Mouse (Mus musculus) kidney, adult 9 months (tissue): Measurements from ENCODE around the gene Dmwd.
A peak's percentile ranks its signal among the peaks of the same experiment; 100 is the strongest.

Source experiments
- DNase-seq: peaks from one replicate; pipeline ENCODE4 v3.0.0; 2022

Dmwd gene

DNA sequence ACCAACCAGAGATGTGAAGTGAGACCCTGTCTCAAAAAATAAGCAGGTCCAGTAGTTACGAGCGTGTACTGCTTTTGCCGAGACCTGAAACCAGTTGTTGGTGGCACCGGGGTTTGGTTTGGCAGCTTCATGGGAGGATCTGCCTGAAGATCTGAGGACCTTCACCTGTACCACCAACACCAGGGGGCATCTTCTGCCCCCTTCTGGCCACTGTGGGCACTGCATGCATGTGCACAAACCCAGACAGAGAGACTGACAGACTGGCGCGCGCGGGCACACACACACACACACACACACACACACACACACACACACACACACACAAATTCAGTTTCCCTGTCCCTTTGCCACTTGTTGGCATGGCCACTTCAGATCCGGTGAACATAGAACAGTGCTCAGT lies 2.5 kb upstream of the Dmwd start:
- no peak for DNase-seq

DNA sequence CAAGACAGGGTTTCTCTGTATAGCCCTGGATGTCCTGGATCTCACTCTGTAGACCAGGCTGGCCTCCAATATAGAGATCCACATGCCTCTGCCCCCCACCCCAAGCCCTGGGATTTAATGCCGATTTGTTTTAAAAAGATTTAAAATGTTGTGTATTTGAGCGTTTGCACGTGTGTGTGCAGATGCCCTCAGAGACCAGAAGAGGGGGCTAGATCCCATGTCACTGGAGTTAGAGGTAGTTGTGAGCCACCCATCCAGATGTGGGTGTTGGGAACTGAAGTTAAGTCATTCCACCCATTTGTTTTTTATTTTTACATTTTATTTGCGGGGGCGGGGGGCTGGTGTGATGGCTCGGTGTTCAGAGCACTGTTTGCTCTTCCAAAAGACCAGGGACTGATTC lies 1.5 kb upstream of the Dmwd start:
- no peak for DNase-seq

- no peak for DNase-seq
Observed at GRCm38 (mm10) chr7:19075231-19075630, 796 bp upstream of the Dmwd start.

DNA sequence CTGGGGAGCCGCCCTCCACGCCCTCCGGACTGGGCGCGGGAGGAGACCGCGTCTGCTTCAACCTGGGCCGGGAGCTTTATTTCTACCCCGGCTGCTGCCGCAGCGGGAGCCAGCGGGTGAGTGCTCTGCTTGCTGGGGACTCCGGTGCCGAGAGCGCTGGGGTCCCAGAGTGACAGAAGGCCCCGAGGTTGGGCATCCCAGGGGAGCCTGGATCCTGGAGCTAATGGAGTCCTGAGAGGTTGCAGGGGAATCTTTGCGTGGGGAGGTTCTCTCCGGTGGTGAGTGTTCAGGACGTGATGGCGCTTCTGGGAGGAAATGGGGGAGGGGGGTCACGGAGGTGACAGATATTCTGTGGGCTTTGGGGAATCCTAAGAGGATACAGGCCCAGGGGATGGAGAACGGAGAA lies 562 bp downstream of the Dmwd start:
- no peak for DNase-seq

DNA sequence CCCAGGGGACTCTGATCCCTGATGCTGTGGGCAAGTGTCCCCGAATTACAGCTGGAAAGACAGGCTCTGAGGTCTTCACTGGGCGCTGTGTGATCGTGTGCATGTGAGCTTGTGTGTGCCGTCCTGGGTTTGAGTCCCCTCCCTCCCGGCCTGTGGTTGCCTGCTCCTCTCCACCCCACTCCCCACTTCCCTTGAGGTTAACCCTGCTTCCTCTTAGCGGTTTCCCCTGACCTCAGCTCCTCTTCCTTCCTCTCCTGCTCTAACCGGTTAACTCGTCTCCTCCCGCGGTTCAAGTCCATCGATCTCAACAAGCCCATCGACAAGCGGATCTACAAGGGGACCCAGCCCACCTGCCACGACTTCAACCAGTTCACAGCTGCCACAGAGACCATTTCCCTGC lies 1.7 kb downstream of the Dmwd start:
- DNase-seq: no peak

GRCm38 (mm10) chr7:19078732-19079131 lies 2.7 kb downstream of the Dmwd start:
- DNase-seq: no peak

- DNase-seq: no peak
Observed at GRCm38 (mm10) chr7:19080451-19080950, 4.5 kb downstream of the Dmwd start.

DNA sequence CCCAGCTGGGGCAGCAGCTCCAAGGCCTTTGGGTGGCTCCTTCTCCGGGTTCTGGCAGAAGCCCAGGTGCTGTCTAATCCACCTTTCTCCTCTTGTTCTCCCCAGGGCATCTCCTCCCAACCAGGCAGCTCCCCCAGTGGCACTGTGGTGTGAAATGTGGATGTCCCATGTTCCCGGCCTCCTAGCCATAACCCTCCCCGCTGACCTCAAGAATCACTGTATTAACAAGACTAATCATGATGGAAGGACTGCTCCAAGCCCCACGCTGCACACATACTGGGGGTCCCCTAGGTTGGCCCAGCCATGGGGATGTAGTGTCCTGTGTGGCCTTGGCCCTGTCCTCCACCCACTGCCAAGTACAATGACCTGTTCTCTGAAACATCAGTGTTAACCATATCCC lies 6.1 kb downstream of the Dmwd start:
- no peak for DNase-seq

- DNase-seq: no peak
Observed at GRCm38 (mm10) chr7:19083096-19083495, 7.1 kb downstream of the Dmwd start.

DNA sequence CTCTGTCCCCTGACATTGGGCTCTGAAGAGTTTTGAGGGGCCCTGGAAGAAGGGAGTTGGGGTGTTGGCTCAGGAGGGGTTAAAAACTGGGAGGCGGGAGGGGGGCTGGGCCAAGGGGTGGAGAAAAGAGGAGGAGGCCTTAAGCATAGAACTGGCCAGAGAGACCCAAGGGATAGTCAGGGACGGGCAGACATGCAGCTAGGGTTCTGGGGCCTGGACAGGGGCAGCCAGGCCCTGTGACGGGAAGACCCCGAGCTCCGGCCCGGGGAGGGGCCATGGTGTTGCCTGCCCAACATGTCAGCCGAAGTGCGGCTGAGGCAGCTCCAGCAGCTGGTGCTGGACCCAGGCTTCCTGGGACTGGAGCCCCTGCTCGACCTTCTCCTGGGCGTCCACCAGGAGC lies 7.7 kb downstream of the Dmwd start, which contains the start of gene Dmpk:
Gene Dmpk (plus strand): TSS at position 149 of the 400 bp plus-strand sequence.
- DNase-seq: no peak

- DNase-seq: no peak
Observed at GRCm38 (mm10) chr7:19084277-19084771, 8.3 kb downstream of the Dmwd start.

DNA sequence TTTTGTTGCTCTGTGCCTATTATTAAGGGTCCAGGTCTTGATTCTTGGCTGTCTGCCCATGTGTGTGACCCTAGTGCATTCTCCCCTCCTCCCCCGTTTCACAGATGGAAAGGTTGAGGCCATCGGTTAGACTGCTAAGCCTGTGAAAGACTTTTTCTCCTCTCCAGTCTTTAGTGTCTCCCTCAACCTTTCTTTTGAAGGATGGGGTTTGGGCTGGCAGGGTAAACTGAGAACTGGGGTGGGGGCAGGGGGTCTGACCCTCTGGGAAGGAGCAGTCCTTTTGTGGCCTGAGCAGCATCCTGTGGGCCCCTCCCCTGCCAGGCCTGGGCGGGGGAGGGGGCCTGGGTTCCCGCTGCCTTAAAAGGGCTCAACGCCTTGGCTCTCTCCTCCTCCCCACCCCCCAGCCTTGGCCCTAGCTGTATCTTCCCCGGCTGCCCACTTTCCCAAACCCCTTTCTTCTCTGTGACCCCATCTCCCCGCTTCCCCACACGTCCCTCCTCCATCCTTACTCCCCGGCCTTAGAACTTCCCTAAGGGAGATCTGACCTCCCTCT lies 9.0 kb downstream of the Dmwd start:
- DNase-seq: no peak

DNA sequence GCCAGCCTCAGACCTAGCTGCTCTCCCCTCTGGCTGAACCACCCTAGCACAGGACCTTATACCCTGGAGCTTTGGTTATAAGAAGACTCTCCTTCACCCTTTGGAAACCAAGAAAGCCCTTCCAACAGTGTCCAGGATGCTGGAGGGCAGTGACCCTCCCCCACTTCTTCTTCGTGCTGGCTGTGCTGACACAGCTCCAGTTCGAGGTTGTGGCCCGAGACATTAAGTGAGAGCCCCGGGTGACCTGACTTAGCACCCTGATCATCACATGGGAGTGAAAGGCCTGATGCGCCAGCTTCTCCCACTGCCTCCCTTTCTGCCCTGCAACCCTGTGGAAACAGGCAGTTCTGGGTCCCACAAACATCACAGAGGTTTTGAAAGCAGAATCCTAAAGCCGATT lies 9.5 kb downstream of the Dmwd start:
- no peak for DNase-seq

GRCm38 (mm10) chr7:19086042-19086441 lies 10.0 kb downstream of the Dmwd start:
- no peak for DNase-seq

DNA sequence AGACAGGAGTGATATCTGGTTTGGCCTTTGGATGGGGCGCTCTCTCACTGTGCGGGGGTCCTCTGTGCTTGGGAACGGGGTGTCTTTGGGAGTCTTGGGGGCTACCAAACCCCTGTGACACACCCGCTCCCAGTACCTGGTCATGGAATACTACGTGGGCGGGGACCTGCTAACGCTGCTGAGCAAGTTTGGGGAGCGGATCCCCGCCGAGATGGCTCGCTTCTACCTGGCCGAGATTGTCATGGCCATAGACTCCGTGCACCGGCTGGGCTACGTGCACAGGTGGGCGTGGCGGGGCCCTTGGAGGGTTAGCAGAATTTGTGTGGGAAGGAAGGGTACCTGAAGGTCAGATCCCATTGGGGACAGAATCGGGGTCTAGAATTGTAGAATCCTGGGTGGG lies 10.7 kb downstream of the Dmwd start:
- no peak for DNase-seq

- peak; percentile 70 for DNase-seq
Observed at GRCm38 (mm10) chr7:19088813-19089212, 12.8 kb downstream of the Dmwd start.

GRCm38 (mm10) chr7:19091913-19092312 lies 15.9 kb downstream of the Dmwd start:
- DNase-seq: no peak

DNA sequence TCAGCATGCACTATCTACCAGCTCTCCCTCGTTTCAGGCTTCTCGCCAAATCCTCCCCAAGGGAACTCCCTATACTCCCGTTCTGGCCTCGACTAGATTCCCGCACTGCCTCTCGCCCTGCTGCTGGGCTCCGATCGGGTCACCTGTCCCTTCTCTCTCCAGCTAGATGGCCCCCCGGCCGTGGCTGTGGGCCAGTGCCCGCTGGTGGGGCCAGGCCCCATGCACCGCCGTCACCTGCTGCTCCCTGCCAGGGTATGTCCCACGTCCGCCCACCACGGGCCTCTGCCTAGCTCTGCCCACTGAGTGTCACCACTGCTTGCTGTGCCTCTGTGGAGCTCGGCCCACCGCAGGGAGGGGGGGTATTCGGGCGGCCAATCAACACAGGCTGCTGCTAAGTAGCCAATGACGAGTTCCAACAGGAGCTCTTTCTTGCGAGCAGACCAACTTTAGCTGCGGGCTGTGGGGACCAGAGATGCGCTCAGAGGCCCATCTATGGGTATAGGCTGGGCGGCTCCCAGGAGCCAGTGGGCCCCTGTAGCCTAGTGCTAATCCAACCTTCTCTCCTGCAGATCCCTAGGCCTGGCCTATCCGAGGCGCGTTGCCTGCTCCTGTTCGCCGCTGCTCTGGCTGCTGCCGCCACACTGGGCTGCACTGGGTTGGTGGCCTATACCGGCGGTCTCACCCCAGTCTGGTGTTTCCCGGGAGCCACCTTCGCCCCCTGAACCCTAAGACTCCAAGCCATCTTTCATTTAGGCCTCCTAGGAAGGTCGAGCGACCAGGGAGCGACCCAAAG lies 16.6 kb downstream of the Dmwd start:
- peak; percentile 70 for DNase-seq

DNA sequence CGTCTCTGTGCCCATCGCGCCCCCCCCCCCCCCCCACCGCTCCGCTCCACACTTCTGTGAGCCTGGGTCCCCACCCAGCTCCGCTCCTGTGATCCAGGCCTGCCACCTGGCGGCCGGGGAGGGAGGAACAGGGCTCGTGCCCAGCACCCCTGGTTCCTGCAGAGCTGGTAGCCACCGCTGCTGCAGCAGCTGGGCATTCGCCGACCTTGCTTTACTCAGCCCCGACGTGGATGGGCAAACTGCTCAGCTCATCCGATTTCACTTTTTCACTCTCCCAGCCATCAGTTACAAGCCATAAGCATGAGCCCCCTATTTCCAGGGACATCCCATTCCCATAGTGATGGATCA lies 17.1 kb downstream of the Dmwd start:
- peak; percentile 91 for DNase-seq

DNA sequence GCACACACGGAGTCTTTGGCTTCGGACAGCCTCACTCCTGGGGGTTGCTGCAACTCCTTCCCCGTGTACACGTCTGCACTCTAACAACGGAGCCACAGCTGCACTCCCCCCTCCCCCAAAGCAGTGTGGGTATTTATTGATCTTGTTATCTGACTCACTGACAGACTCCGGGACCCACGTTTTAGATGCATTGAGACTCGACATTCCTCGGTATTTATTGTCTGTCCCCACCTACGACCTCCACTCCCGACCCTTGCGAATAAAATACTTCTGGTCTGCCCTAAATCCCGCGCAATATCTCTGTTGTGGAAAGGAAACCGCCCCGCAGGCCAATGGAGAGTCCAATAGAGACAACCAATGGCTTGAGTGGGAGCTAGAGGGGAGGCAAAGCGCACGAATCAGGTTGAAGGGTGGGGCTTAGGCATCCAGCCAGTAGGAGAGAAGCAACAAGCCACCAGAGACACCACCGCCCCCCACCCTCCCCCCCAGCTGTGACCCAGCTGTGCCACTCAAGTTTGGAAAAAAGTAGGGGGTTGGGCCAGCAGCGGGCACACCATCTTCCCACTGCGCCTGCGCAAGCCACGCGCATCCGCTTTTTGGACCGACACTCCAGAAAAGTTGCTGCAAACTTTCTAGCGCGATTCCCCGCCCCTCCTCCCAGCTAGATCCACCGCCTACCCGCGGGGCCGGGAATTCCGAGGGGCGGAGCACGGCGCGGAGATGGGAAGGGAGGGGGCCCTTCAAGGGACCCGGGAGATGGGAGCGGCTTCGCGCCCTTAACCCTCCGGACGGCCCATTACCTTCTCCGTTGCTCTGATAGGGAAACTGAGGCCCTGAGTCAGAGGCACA lies 17.7 kb downstream of the Dmwd start:
- peak; percentile 99 for DNase-seq

- DNase-seq: no peak
Observed at GRCm38 (mm10) chr7:19094471-19094825, 18.4 kb downstream of the Dmwd start, which contains the start of gene Six5. Six5 (plus strand) TSS chr7:19094594.

- DNase-seq: peak; percentile 63
Observed at GRCm38 (mm10) chr7:19094826-19095750, 19.1 kb downstream of the Dmwd start.
